Mouse (Mus musculus): ENCODE measurements around the gene Olfr1086. TPM values are rescaled to one million over a fixed set of nuclear protein-coding genes. Genes with fewer than 3 reads are reported as not detected.
"Not testable (repeated sequence)": the region's sequence is repeated elsewhere in the genome, so short reads cannot be mapped to it uniquely, and the experiment has no call there.

The Olfr1086 gene
- total RNA-seq (2014; rRNA removed) = not detected in 2 replicates
- not detected in 2 replicates for polyA plus RNA-seq (2015; fragmentation: Nextera tagmentation; extraction: Ambion mirVana)

DNA sequence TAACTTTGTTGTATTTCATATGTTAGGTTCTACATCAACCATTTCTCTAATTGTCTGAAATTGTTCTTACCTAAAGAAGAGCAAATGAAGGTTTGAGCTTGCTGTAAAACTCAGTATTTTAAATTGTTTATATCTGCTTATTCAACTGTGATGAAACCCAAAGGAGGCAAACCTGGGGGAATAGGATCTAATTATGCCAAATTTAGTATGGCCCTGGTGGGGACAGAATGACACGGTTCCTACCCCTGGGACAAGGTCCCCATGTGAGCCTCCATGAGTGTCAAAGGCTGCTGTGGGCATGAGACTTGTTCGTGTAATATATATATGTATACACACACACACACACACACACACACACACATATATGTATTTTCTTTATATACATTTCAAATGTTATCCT is at the start of gene Olfr1086:
TSS of gene Olfr1086 (minus strand) at position 101 of the 400 bp plus-strand sequence.
- no peak for TF ChIP-seq CTCF (IDR thresholded peaks at IDR 0.05; ENCODE audit: low read depth)
- Histone ChIP-seq H3K4me1 (ENCODE audit: insufficient read depth, low read length) (no peaks in the 10 kb centered on the region), H3K27me3 (ENCODE audit: insufficient read depth, low read length) (no peaks in the 10 kb centered on the region), H3K27ac (no peak within 1 kb of the TSS), H3K9ac (replicated peaks; ENCODE audit: low read length) (no peak within 1 kb of the TSS), H3K4me2 (ENCODE audit: low read depth, low read length) (no peak within 1 kb of the TSS), H3K36me3 (ENCODE audit: insufficient read depth, low read length) (no peaks in the 10 kb centered on the region), H3K4me3 (ENCODE audit: low read length) (no peak within 1 kb of the TSS), H3K9me3 (ENCODE audit: low read length) (no peaks in the 10 kb centered on the region)
- ATAC-seq (no peak), DNase-seq (ENCODE audit: low spot score) (no peak)
- 78% methylated on average over 2 of the region's 2 CpGs for WGBS

DNA sequence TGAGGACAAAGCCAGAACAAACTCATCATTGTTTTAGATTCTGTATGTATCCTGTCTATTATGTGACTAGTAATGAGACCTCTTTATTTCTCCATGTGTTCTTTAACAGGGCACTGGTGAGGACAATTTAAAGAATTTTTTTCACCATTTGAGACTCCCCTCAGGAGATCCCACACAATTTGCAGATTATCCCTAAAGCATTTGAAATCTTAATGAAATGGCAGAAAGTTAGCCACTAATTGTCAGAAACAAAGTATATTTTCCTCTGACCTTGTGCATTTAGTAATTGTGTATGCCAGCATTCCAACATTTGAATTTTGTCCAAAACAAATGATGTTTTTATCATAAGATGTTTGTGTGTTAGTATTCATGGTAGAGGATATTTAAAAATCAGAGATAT is 18.4 kb upstream of the Olfr1086 start, which contains the start of gene Olfr1087:
TSS of gene Olfr1087 (minus strand) at position 101 of the 400 bp plus-strand sequence.
- no peak for ATAC-seq

DNA sequence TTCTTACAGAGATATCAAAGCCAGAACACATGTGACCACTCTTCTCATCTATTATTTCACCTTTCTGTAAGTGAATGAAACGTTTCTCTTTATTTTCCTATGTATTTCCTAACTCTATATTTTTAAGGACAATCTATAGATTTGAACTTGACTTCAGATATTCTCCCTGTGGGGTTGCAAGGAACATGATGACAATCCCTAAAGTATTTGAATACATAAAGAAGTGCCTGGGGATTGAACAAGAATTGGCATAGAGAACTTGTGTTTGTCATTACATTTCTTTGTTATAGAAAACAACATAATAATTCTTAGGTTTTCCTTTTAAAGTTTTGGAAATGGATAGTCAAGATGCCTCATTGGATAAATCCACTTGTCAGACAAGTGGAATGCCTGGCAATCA is 18.0 kb downstream of the Olfr1086 start, which contains the start of gene Olfr1085:
TSS of gene Olfr1085 (minus strand) at position 101 of the 400 bp plus-strand sequence.
- TF ChIP-seq CTCF (IDR thresholded peaks at IDR 0.05; ENCODE audit: low read depth) = no peak
- H3K4me1 ChIP-seq (ENCODE audit: insufficient read depth, low read length) = no peaks in the 10 kb centered on the region
- H3K4me2 ChIP-seq (ENCODE audit: low read depth, low read length) = no peak within 1 kb of the TSS
- H3K27ac ChIP-seq = no peak within 1 kb of the TSS
- H3K9me3 ChIP-seq (ENCODE audit: low read length) = no peaks in the 10 kb centered on the region
- no peak within 1 kb of the TSS for H3K4me3 ChIP-seq (ENCODE audit: low read length)
- ATAC-seq (no peak), DNase-seq (ENCODE audit: low spot score) (no peak)
- H3K27me3 ChIP-seq (ENCODE audit: insufficient read depth, low read length) = no peaks in the 10 kb centered on the region
- 23% methylated on average over 1 of the region's 1 CpGs for WGBS
- no peaks in the 10 kb centered on the region for H3K36me3 ChIP-seq (ENCODE audit: insufficient read depth, low read length)
- no peak within 1 kb of the TSS for H3K9ac ChIP-seq (replicated peaks; ENCODE audit: low read length)

More for the DNA sequence above, 18.4 kb upstream of the Olfr1086 start, which contains the start of gene Olfr1087:
- Histone ChIP-seq H3K4me1 (ENCODE audit: insufficient read depth, low read length) (no peaks in the 10 kb centered on the region), H3K4me2 (ENCODE audit: low read depth, low read length) (no peak within 1 kb of the TSS), H3K27ac (no peak within 1 kb of the TSS), H3K4me3 (ENCODE audit: low read length) (no peak within 1 kb of the TSS), H3K27me3 (ENCODE audit: insufficient read depth, low read length) (no peaks in the 10 kb centered on the region), H3K36me3 (ENCODE audit: insufficient read depth, low read length) (no peaks in the 10 kb centered on the region), H3K9ac (replicated peaks; ENCODE audit: low read length) (no peak within 1 kb of the TSS), H3K9me3 (ENCODE audit: low read length) (no peaks in the 10 kb centered on the region)
- TF ChIP-seq CTCF (IDR thresholded peaks at IDR 0.05; ENCODE audit: low read depth) = no peak
- DNase-seq (ENCODE audit: low spot score) = no peak

DNA sequence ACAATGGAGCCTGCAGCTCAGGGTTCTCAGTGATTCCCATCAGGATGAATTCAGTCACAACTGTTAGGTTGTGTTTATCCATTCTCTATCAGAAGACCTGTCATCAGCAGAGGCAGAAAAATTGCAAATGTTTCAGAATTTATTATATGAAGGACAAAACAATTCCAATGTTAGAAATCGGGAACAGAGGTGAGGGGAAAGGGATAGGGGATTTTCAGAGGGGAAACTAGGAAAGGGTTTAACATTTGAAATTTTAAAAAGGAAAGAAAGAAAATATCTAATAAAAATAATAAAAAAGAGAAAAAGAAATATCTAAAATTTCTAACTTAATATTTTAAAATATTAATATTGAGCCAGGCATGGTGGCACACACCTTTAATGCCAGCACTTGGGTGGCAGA is 40.3 kb downstream of the Olfr1086 start, which contains the start of gene Olfr1084:
TSS of gene Olfr1084 (minus strand) at position 101 of the 400 bp plus-strand sequence.
- H3K4me3 ChIP-seq (ENCODE audit: low read length); H3K36me3 ChIP-seq (ENCODE audit: insufficient read depth, low read length); H3K27ac ChIP-seq; H3K4me1 ChIP-seq (ENCODE audit: insufficient read depth, low read length); H3K4me2 ChIP-seq (ENCODE audit: low read depth, low read length); DNase-seq (ENCODE audit: low spot score); H3K9ac ChIP-seq (replicated peaks; ENCODE audit: low read length); ATAC-seq; H3K27me3 ChIP-seq (ENCODE audit: insufficient read depth, low read length); H3K9me3 ChIP-seq (ENCODE audit: low read length): not testable (repeated sequence)
- 87% methylated on average over 1 of the region's 1 CpGs for WGBS

Other genes with a start within 250 kb of the Olfr1086 start
- gene Olfr1065, start 229.5 kb downstream of the Olfr1086 start, total RNA-seq (2014; rRNA removed) = not detected in 2 replicates
- not detected in 2 replicates for gene Olfr1065, start 229.5 kb downstream of the Olfr1086 start, polyA plus RNA-seq (2015; fragmentation: Nextera tagmentation; extraction: Ambion mirVana)
- not detected in 2 replicates for gene Olfr1066, start 223.8 kb downstream of the Olfr1086 start, total RNA-seq (2014; rRNA removed)
- not detected in 2 replicates for gene Olfr1066, start 223.8 kb downstream of the Olfr1086 start, polyA plus RNA-seq (2015; fragmentation: Nextera tagmentation; extraction: Ambion mirVana)
- not detected in 2 replicates for gene Olfr228, start 192.7 kb downstream of the Olfr1086 start, total RNA-seq (2014; rRNA removed)
- gene Olfr228, start 192.7 kb downstream of the Olfr1086 start, polyA plus RNA-seq (2015; fragmentation: Nextera tagmentation; extraction: Ambion mirVana) = not detected in 2 replicates
- gene Olfr1076, start 171.6 kb downstream of the Olfr1086 start, total RNA-seq (2014; rRNA removed) = not detected in 2 replicates
- gene Olfr1076, start 171.6 kb downstream of the Olfr1086 start, polyA plus RNA-seq (2015; fragmentation: Nextera tagmentation; extraction: Ambion mirVana) = not detected in 2 replicates
- not detected in 2 replicates for gene Olfr1079, start 137.6 kb downstream of the Olfr1086 start, total RNA-seq (2014; rRNA removed)
- gene Olfr1079, start 137.6 kb downstream of the Olfr1086 start, polyA plus RNA-seq (2015; fragmentation: Nextera tagmentation; extraction: Ambion mirVana) = not detected in 2 replicates
- gene Olfr1080, start 121.9 kb downstream of the Olfr1086 start, total RNA-seq (2014; rRNA removed) = not detected in 2 replicates
- gene Olfr1080, start 121.9 kb downstream of the Olfr1086 start, polyA plus RNA-seq (2015; fragmentation: Nextera tagmentation; extraction: Ambion mirVana) = not detected in 2 replicates
- gene Olfr1082, start 81.1 kb downstream of the Olfr1086 start, total RNA-seq (2014; rRNA removed) = not detected in 2 replicates
- not detected in 2 replicates for gene Olfr1082, start 81.1 kb downstream of the Olfr1086 start, polyA plus RNA-seq (2015; fragmentation: Nextera tagmentation; extraction: Ambion mirVana)
- gene Olfr1084, start 40.4 kb downstream of the Olfr1086 start, total RNA-seq (2014; rRNA removed) = not detected in 2 replicates
- not detected in 2 replicates for gene Olfr1084, start 40.4 kb downstream of the Olfr1086 start, polyA plus RNA-seq (2015; fragmentation: Nextera tagmentation; extraction: Ambion mirVana)
- gene Olfr1085, start 18.1 kb downstream of the Olfr1086 start, total RNA-seq (2014; rRNA removed) = not detected in 2 replicates
- gene Olfr1085, start 18.1 kb downstream of the Olfr1086 start, polyA plus RNA-seq (2015; fragmentation: Nextera tagmentation; extraction: Ambion mirVana) = not detected in 2 replicates
- not detected in 2 replicates for gene Olfr1087, start 18.3 kb upstream of the Olfr1086 start, total RNA-seq (2014; rRNA removed)
- gene Olfr1087, start 18.3 kb upstream of the Olfr1086 start, polyA plus RNA-seq (2015; fragmentation: Nextera tagmentation; extraction: Ambion mirVana) = not detected in 2 replicates
- not detected in 2 replicates for gene Olfr1089, start 53.6 kb upstream of the Olfr1086 start, total RNA-seq (2014; rRNA removed)
- not detected in 2 replicates for gene Olfr1089, start 53.6 kb upstream of the Olfr1086 start, polyA plus RNA-seq (2015; fragmentation: Nextera tagmentation; extraction: Ambion mirVana)
- not detected in 2 replicates for gene Olfr1090, start 78.9 kb upstream of the Olfr1086 start, total RNA-seq (2014; rRNA removed)
- gene Olfr1090, start 78.9 kb upstream of the Olfr1086 start, polyA plus RNA-seq (2015; fragmentation: Nextera tagmentation; extraction: Ambion mirVana) = not detected in 2 replicates
- not detected in 2 replicates for gene Olfr1093, start 102.4 kb upstream of the Olfr1086 start, total RNA-seq (2014; rRNA removed)
- not detected in 2 replicates for gene Olfr1093, start 102.4 kb upstream of the Olfr1086 start, polyA plus RNA-seq (2015; fragmentation: Nextera tagmentation; extraction: Ambion mirVana)
- gene Olfr141, start 129.9 kb upstream of the Olfr1086 start, total RNA-seq (2014; rRNA removed) = not detected in 2 replicates
- gene Olfr141, start 129.9 kb upstream of the Olfr1086 start, polyA plus RNA-seq (2015; fragmentation: Nextera tagmentation; extraction: Ambion mirVana) = not detected in 2 replicates
- not detected in 2 replicates for gene Olfr1094, start 144.6 kb upstream of the Olfr1086 start, total RNA-seq (2014; rRNA removed)
- not detected in 2 replicates for gene Olfr1094, start 144.6 kb upstream of the Olfr1086 start, polyA plus RNA-seq (2015; fragmentation: Nextera tagmentation; extraction: Ambion mirVana)
- not detected in 2 replicates for gene Olfr1095, start 171.6 kb upstream of the Olfr1086 start, total RNA-seq (2014; rRNA removed)
- not detected in 2 replicates for gene Olfr1095, start 171.6 kb upstream of the Olfr1086 start, polyA plus RNA-seq (2015; fragmentation: Nextera tagmentation; extraction: Ambion mirVana)
- not detected in 2 replicates for gene Gm13723, start 194.7 kb upstream of the Olfr1086 start, total RNA-seq (2014; rRNA removed)
- gene Gm13723, start 194.7 kb upstream of the Olfr1086 start, polyA plus RNA-seq (2015; fragmentation: Nextera tagmentation; extraction: Ambion mirVana) = not detected in 2 replicates
- not detected in 2 replicates for gene Olfr1097, start 212.1 kb upstream of the Olfr1086 start, total RNA-seq (2014; rRNA removed)
- gene Olfr1097, start 212.1 kb upstream of the Olfr1086 start, polyA plus RNA-seq (2015; fragmentation: Nextera tagmentation; extraction: Ambion mirVana) = not detected in 2 replicates
- gene Olfr1098, start 244.5 kb upstream of the Olfr1086 start, total RNA-seq (2014; rRNA removed) = not detected in 2 replicates
- gene Olfr1098, start 244.5 kb upstream of the Olfr1086 start, polyA plus RNA-seq (2015; fragmentation: Nextera tagmentation; extraction: Ambion mirVana) = not detected in 2 replicates

All from hindbrain, postnatal 0 days (tissue).